ENCODE assay signal across 8 mouse cellular contexts in the genomic region with DNA sequence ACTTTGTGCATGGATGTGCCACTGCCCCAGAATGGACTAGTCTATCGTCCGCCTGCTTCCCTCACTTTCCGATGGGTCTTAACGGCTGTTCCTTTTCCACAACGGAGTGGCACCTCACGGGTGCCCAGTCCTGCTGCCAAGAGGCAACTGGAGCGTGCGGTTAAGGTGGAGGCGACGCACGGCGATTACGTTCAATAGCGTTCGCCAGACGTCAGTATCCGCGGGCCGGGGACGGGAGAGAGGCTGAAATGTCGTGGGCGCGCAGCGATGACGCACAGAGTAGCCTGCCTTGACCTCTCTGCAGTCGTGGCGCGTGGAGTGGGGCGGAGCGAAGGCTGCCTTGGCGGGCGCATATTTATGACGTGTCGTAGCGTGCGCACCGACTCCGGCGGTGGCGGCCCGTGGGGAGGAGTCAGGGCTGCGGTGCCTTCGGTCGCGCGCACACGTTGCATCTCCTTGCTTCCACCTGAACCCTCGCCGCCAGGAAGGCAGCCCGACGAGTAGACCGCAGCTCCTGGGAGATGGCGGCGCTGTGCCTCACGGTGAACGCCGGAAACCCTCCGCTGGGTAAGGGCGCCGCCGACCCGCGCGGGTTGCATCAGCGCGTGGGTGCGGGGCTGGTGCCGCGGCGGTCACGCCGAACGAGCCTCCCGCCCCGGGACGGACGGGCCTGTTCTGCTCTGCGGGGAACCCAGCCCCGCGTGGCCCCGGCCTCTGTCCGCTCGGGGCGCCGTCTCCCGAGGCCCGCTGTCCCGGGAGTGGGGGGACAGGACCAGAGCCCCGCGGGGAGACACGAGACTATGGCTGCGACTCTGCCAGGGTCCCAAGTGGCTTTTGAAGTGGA. TPM values are rescaled to one million over a fixed set of nuclear protein-coding genes. Genes with fewer than 3 reads are reported as not detected.
DNase-seq lines count a peak whose midpoint lies in the region; ATAC-seq lines count a peak whose summit lies in the region.

Eprs (plus strand) TSS at position 368 of the 844 bp plus-strand sequence.

- no peaks in the 10 kb centered on the region for H3K27me3 ChIP-seq in hindbrain, embryonic 15.5 days

- H3K4me1 ChIP-seq in hindbrain, embryonic 15.5 days (replicated peaks): peaks cover 28% of the 10 kb centered on the region

- peaks cover 9% of the 10 kb centered on the region for H3K36me3 ChIP-seq in hindbrain, embryonic 15.5 days

- under 1% methylated on average over 91 of the region's 92 CpGs for WGBS in hindbrain, embryonic 15.5 days

- ATAC-seq in hindbrain, embryonic 15.5 days (ENCODE audit: low FRiP score, low read depth): peak; percentile 97

- peak within 1 kb of the TSS; percentile 89 for H3K9ac ChIP-seq in hindbrain, embryonic 15.5 days

- H3K4me3 ChIP-seq in hindbrain, embryonic 15.5 days: peak within 1 kb of the TSS; percentile 70

- peak within 1 kb of the TSS; percentile 94 for H3K27ac ChIP-seq in hindbrain, embryonic 15.5 days (replicated peaks)

- no peaks in the 10 kb centered on the region for H3K9me3 ChIP-seq in hindbrain, embryonic 15.5 days

- H3K4me2 ChIP-seq in hindbrain, embryonic 15.5 days: peak within 1 kb of the TSS; percentile 84

- peak; percentile 99 for DNase-seq in T-cell, adult 2 months (ENCODE audit: low spot score)
- DNase-seq in cerebellum, postnatal 36 days: peak; percentile 99
- peak; percentile 99 to 100 for DNase-seq in frontal cortex, postnatal 36 days (ENCODE audit: low spot score in 2 of 2)
- DNase-seq in left cerebral cortex, adult 11 months (ENCODE audit: low spot score): peak; percentile 98
- peak; percentile 99 for DNase-seq in lung, postnatal 4 days
- DNase-seq in retina, postnatal 7 days (ENCODE audit: low read depth, low spot score): peak; percentile 98
- DNase-seq in urinary bladder, adult 2 months (ENCODE audit: low spot score): peak; percentile 95

RNA-seq across cellular contexts. Expression of gene Eprs, which starts in this region (rescaled TPM):
- polyA plus RNA-seq in hindbrain, embryonic 15.5 days (2015; fragmentation: Nextera tagmentation; extraction: Ambion mirVana): 122 and 136 TPM in 2 replicates
- 21.5 and 30.7 TPM in 2 replicates for polyA plus RNA-seq in urinary bladder, adult 2 months (2012; rRNA removed)

Comparison
In these comparisons a context has a peak if more than half of its experiments do, and no peak if none do; other contexts are left out.
1. Peak in every context shown above with its lines: DNase-seq, ATAC-seq, H3K4me3 ChIP-seq and H3K27ac ChIP-seq.